Mouse (Mus musculus): ENCODE data around the gene Gga3. TPM values are rescaled to one million over a fixed set of nuclear protein-coding genes. Genes with fewer than 3 reads are reported as not detected.
A peak's percentile ranks its signal among the peaks of the same experiment; 100 is the strongest.

The Gga3 gene
- polyA plus RNA-seq, 1 experiment = 30.3 TPM

DNA sequence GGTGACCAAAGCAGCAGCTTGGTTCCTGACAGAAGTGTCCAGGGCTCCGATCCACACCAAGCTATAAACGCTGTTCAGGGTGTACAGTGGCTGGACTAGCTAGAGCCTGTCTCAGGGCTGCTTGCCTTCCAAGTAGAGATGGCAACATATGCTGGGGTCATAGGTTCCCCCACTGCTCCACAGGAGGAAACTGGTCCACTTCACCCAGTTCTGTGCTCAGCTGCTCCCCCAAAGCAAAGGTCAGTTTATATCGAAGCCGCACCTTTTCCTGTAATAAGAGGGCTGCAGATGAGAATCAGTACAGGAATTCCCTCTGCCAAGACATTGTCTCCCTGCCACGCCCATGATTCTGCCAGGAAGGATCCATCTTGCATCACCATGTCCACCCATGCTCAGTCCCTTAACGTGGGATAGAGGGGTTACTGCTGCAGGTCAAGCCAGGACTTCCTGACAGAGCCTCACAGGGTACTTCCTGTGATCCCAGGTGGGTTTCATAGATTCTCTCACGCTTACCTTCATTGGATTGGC lies 18.2 kb downstream of the Gga3 start:
- H3K4me3 ChIP-seq (ENCODE audit: insufficient read depth, low read length) = no peak overlapping the region
- no peaks in the 10 kb centered on the region for H3K4me1 ChIP-seq (ENCODE audit: control insufficient read depth, insufficient read depth, low read length)
- no peak for TF ChIP-seq CTCF (IDR thresholded peaks at IDR 0.05; ENCODE audit: borderline replicate concordance, insufficient read depth, low read length)
- TF ChIP-seq POLR2A (IDR thresholded peaks at IDR 0.05; ENCODE audit: low read depth, low read length) = no peak
- H3K27ac ChIP-seq (ENCODE audit: insufficient read depth, low read length) = no peak overlapping the region

DNA sequence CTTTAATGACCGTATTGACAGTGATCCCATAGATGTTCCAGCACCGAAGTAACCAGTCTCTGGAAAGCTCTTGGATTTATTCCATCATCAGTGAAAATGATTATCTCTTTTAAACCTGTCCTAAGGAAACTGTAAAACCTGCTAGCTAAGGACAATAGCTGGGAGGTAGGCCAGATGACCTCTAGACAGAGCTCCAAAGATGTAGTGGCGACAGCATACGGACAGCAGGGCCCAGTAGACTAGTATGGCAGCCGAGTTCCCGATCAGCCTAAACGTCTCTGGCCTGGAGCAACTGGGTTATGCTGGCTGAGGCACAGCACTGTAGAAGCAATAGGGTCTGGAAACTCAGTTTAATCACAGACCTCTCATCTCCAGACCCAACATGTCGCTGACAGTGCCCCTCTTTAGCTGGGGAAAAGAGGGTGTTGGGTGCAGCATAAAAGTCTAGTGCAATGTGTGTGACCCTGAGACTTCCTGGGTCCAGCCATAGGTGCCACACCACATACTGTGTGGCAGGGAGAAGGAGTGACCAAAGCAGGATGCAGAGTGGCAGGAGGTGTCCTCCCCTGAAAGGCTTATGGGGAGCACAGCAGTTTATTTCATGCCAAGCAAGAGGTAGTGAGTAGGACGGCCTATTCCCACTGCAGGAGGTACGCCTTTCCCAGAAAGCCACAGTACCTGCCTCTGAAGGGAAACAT lies 19.3 kb downstream of the Gga3 start:
- Histone ChIP-seq H3K4me1 (ENCODE audit: control insufficient read depth, insufficient read depth, low read length) (no peaks in the 10 kb centered on the region), H3K27ac (ENCODE audit: insufficient read depth, low read length) (no peak overlapping the region), H3K4me3 (ENCODE audit: insufficient read depth, low read length) (no peak overlapping the region)
- no peak for TF ChIP-seq POLR2A (IDR thresholded peaks at IDR 0.05; ENCODE audit: low read depth, low read length)
- TF ChIP-seq CTCF (IDR thresholded peaks at IDR 0.05; ENCODE audit: borderline replicate concordance, insufficient read depth, low read length) = no peak

- H3K4me3 ChIP-seq (ENCODE audit: insufficient read depth, low read length) = no peak overlapping the region
- no peak for TF ChIP-seq POLR2A (IDR thresholded peaks at IDR 0.05; ENCODE audit: low read depth, low read length)
- TF ChIP-seq CTCF (IDR thresholded peaks at IDR 0.05; ENCODE audit: borderline replicate concordance, insufficient read depth, low read length) = no peak
- H3K4me1 ChIP-seq (ENCODE audit: control insufficient read depth, insufficient read depth, low read length) = no peaks in the 10 kb centered on the region
These were observed 20.8 kb downstream of the Gga3 start for GRCm38 (mm10) chr11:115582913-115583606.

GRCm38 (mm10) chr11:115579080-115579479 lies 24.8 kb downstream of the Gga3 start:
- TF ChIP-seq POLR2A (IDR thresholded peaks at IDR 0.05; ENCODE audit: low read depth, low read length) = no peak
- no peak for TF ChIP-seq CTCF (IDR thresholded peaks at IDR 0.05; ENCODE audit: borderline replicate concordance, insufficient read depth, low read length)
- Histone ChIP-seq H3K4me1 (ENCODE audit: control insufficient read depth, insufficient read depth, low read length) (no peaks in the 10 kb centered on the region), H3K4me3 (ENCODE audit: insufficient read depth, low read length) (no peak overlapping the region), H3K27ac (ENCODE audit: insufficient read depth, low read length) (no peak overlapping the region)

More at GRCm38 (mm10) chr11:115582913-115583606, 20.8 kb downstream of the Gga3 start:
- no peak overlapping the region for H3K27ac ChIP-seq (ENCODE audit: insufficient read depth, low read length)

- Histone ChIP-seq H3K4me1 (ENCODE audit: control insufficient read depth, insufficient read depth, low read length) (no peaks in the 10 kb centered on the region; the same call in 1 of the 2 replicates), H3K27ac (ENCODE audit: insufficient read depth, low read length) (no peak overlapping the region), H3K4me3 (ENCODE audit: insufficient read depth, low read length) (peak overlapping the region; percentile 94)
- TF ChIP-seq POLR2A (IDR thresholded peaks at IDR 0.05; ENCODE audit: low read depth, low read length) (no peak), CTCF (IDR thresholded peaks at IDR 0.05; ENCODE audit: borderline replicate concordance, insufficient read depth, low read length) (no peak)
These were observed 38.9 kb downstream of the Gga3 start for GRCm38 (mm10) chr11:115564961-115565360.

GRCm38 (mm10) chr11:115564064-115564809 lies 39.6 kb downstream of the Gga3 start, which contains the start of gene Nup85:
TSS of gene Nup85 (plus strand) at chr11:115564434.
- TF ChIP-seq POLR2A (IDR thresholded peaks at IDR 0.05; ENCODE audit: low read depth, low read length) = peak; percentile 80
- TF ChIP-seq CTCF (IDR thresholded peaks at IDR 0.05; ENCODE audit: borderline replicate concordance, insufficient read depth, low read length) = no peak
- H3K27ac ChIP-seq (ENCODE audit: insufficient read depth, low read length) = peak within 1 kb of the TSS; percentile 42
- no peaks in the 10 kb centered on the region; the same call in 1 of the 2 replicates for H3K4me1 ChIP-seq (ENCODE audit: control insufficient read depth, insufficient read depth, low read length)
- H3K4me3 ChIP-seq (ENCODE audit: insufficient read depth, low read length) = peak within 1 kb of the TSS; percentile 94

GRCm38 (mm10) chr11:115563406-115563805 lies 40.4 kb downstream of the Gga3 start:
- no peaks in the 10 kb centered on the region; the same call in 1 of the 2 replicates for H3K4me1 ChIP-seq (ENCODE audit: control insufficient read depth, insufficient read depth, low read length)
- H3K4me3 ChIP-seq (ENCODE audit: insufficient read depth, low read length) = peak overlapping the region; percentile 46
- TF ChIP-seq POLR2A (IDR thresholded peaks at IDR 0.05; ENCODE audit: low read depth, low read length) (no peak), CTCF (IDR thresholded peaks at IDR 0.05; ENCODE audit: borderline replicate concordance, insufficient read depth, low read length) (no peak)
- H3K27ac ChIP-seq (ENCODE audit: insufficient read depth, low read length) = 0 out of 2 replicates have a peak overlapping the region, but pooled peaks have one; percentile 37

GRCm38 (mm10) chr11:115555717-115556116 lies 48.1 kb downstream of the Gga3 start:
- no peak overlapping the region for H3K27ac ChIP-seq (ENCODE audit: insufficient read depth, low read length)
- H3K4me3 ChIP-seq (ENCODE audit: insufficient read depth, low read length) = no peak overlapping the region
- no peaks in the 10 kb centered on the region for H3K4me1 ChIP-seq (ENCODE audit: control insufficient read depth, insufficient read depth, low read length)
- TF ChIP-seq CTCF (IDR thresholded peaks at IDR 0.05; ENCODE audit: borderline replicate concordance, insufficient read depth, low read length) (no peak), POLR2A (IDR thresholded peaks at IDR 0.05; ENCODE audit: low read depth, low read length) (no peak)

- TF ChIP-seq CTCF (IDR thresholded peaks at IDR 0.05; ENCODE audit: borderline replicate concordance, insufficient read depth, low read length) (no peak), POLR2A (IDR thresholded peaks at IDR 0.05; ENCODE audit: low read depth, low read length) (no peak)
- Histone ChIP-seq H3K4me1 (ENCODE audit: control insufficient read depth, insufficient read depth, low read length) (no peaks in the 10 kb centered on the region), H3K4me3 (ENCODE audit: insufficient read depth, low read length) (no peak overlapping the region), H3K27ac (ENCODE audit: insufficient read depth, low read length) (no peak overlapping the region)
These were observed 51.1 kb downstream of the Gga3 start for GRCm38 (mm10) chr11:115552783-115553182.
